Mouse (Mus musculus): ENCODE results near the gene Vmac.

DNA sequence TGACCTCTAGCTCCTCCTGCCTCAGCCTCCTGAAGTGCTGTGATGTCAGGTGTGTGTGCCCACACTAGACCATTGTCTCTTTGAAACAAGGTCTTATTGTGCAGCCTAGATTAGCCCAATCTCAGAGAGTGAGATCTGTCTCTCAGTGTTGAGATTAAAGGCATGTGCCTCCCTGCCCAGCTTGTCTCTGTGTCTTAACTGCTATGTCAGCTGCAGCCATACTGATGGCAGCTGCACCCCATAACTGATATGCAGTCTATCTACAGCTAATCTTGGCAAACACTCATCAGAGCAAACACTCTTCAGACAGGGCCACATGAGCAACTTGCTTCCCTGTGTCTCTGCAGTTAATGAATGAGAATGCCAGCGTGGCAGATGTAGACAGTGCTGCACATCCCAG lies 11.3 kb downstream of the Vmac start:
- no peak for TF ChIP-seq EP300 (IDR thresholded peaks at IDR 0.05)
- TF ChIP-seq CTCF (IDR thresholded peaks at IDR 0.05): no peak

Measured in lung, postnatal 0 days (tissue).